Mouse (Mus musculus) olfactory bulb, adult 2 months (tissue): ENCODE data around the gene Pdzd2. TPM values are rescaled to one million over a fixed set of nuclear protein-coding genes. Genes with fewer than 3 reads are reported as not detected.

ENCODE experiments used
- H3K27ac ChIP-seq: fragments of 200-500 bp; 2 replicates; pipeline ENCODE4 v1.5.1; 2012; ENCODE audit warnings: low read depth, low read length; ENCODE audit not compliant: insufficient read depth
- H3K4me1 ChIP-seq: fragments of 200-500 bp; 2 replicates; pipeline ENCODE4 v1.6.1; 2012; ENCODE audit warnings: low read length; ENCODE audit not compliant: control insufficient read depth, insufficient read depth
- H3K4me3 ChIP-seq: fragments of 200-500 bp; 2 replicates; pipeline ENCODE4 v1.5.1; 2012; ENCODE audit warnings: mild to moderate bottlenecking, low read depth, low read length, moderate library complexity; ENCODE audit not compliant: insufficient read depth
- CTCF ChIP-seq: fragments of 200-500 bp; IDR thresholded peaks from 2 replicates; pipeline ENCODE4 v1.5.1; 2012; ENCODE audit warnings: low read depth, mild to moderate bottlenecking, low read length, moderate library complexity; ENCODE audit not compliant: insufficient read depth
- POLR2A ChIP-seq: fragments of 200-500 bp; IDR thresholded peaks from 2 replicates; pipeline ENCODE4 v1.6.1; 2012; ENCODE audit warnings: mild to moderate bottlenecking, low read depth, low read length, moderate library complexity; ENCODE audit not compliant: insufficient read depth
- WGBS: fragments of 180-500 bp; shearing (Covaris S2); methylation state at CpG from one replicate; pipeline ENCODE4 v1.1.7; 2018; 5-methylcytosine and 5-hydroxymethylcytosine counted together
- polyA plus RNA-seq: library from polyadenylated mRNA; stranded (reverse); fragments of >200 nt; gene quantifications from 2 replicates; pipeline ENCODE4 v1.2.4, GENCODE M21; 2012; ENCODE audit warnings: low replicate concordance; ENCODE audit not compliant: missing spikeins, insufficient read depth, insufficient read length

The Pdzd2 gene
- polyA plus RNA-seq, 1 experiment, result not detected

- WGBS, result 96% methylated on average over 2 of the region's 2 CpGs
- Histone ChIP-seq H3K4me1 (peaks cover 4% of the 10 kb centered on the region; the same call in 1 of the 2 replicates), H3K27ac (no peak overlapping the region), H3K4me3 (no peak overlapping the region)
- TF ChIP-seq POLR2A, result no peak
- TF ChIP-seq CTCF, result no peak
Measured at GRCm38 (mm10) chr15:12354281-12354810, 385.4 kb downstream of the Pdzd2 start.

- 93% methylated on average over 7 of the region's 7 CpGs for WGBS
- Histone ChIP-seq H3K4me3 (no peak overlapping the region), H3K4me1 (peaks cover 4% of the 10 kb centered on the region; the same call in 1 of the 2 replicates), H3K27ac (no peak overlapping the region)
- TF ChIP-seq POLR2A (no peak), CTCF (no peak)
Measured at GRCm38 (mm10) chr15:12351470-12351869, 388.3 kb downstream of the Pdzd2 start.

GRCm38 (mm10) chr15:12349840-12350239, 389.9 kb downstream of the Pdzd2 start:
- 48% methylated on average over 5 of the region's 5 CpGs for WGBS
- TF ChIP-seq CTCF (no peak), POLR2A (no peak)
- H3K4me3 ChIP-seq, result no peak overlapping the region

GRCm38 (mm10) chr15:12348950-12349349, 390.8 kb downstream of the Pdzd2 start:
- TF ChIP-seq POLR2A, result no peak
- no peak for TF ChIP-seq CTCF
- H3K4me1 ChIP-seq, result peaks cover 6% of the 10 kb centered on the region; the same call in 1 of the 2 replicates
- no peak overlapping the region for H3K4me3 ChIP-seq
- no peak overlapping the region for H3K27ac ChIP-seq
- WGBS, result 90% methylated on average over 3 of the region's 3 CpGs

More at GRCm38 (mm10) chr15:12349840-12350239, 389.9 kb downstream of the Pdzd2 start:
- Histone ChIP-seq H3K27ac (no peak overlapping the region), H3K4me1 (peaks cover 6% of the 10 kb centered on the region; the same call in 1 of the 2 replicates)

- TF ChIP-seq CTCF, result no peak
- no peak for TF ChIP-seq POLR2A
- Histone ChIP-seq H3K27ac (no peak overlapping the region), H3K4me3 (no peak overlapping the region), H3K4me1 (peaks cover 6% of the 10 kb centered on the region; the same call in 1 of the 2 replicates)
- WGBS, result 90% methylated on average over 3 of the region's 3 CpGs
Measured at GRCm38 (mm10) chr15:12346916-12347315, 392.8 kb downstream of the Pdzd2 start.

GRCm38 (mm10) chr15:12341401-12341758, 398.3 kb downstream of the Pdzd2 start:
- H3K4me3 ChIP-seq, result no peak overlapping the region
- TF ChIP-seq CTCF, result no peak
- no peak for TF ChIP-seq POLR2A
- H3K4me1 ChIP-seq, result peaks cover 6% of the 10 kb centered on the region
- WGBS, result 33% methylated on average over 4 of the region's 4 CpGs
- no peak overlapping the region for H3K27ac ChIP-seq

GRCm38 (mm10) chr15:12340536-12341400, 399.0 kb downstream of the Pdzd2 start:
- peaks cover 7% of the 10 kb centered on the region for H3K4me1 ChIP-seq
- WGBS, result 54% methylated on average over 5 of the region's 5 CpGs
- no peak overlapping the region for H3K27ac ChIP-seq
- TF ChIP-seq CTCF (no peak), POLR2A (no peak)
- no peak overlapping the region for H3K4me3 ChIP-seq

GRCm38 (mm10) chr15:12337779-12338137, 402.0 kb downstream of the Pdzd2 start:
- Histone ChIP-seq H3K27ac (no peak overlapping the region), H3K4me3 (no peak overlapping the region), H3K4me1 (peaks cover 6% of the 10 kb centered on the region)
- no peak for TF ChIP-seq CTCF
- TF ChIP-seq POLR2A, result no peak
- 41% methylated on average over 3 of the region's 3 CpGs for WGBS

GRCm38 (mm10) chr15:12337030-12337778, 402.5 kb downstream of the Pdzd2 start:
- TF ChIP-seq POLR2A, result no peak
- TF ChIP-seq CTCF, result no peak

More at GRCm38 (mm10) chr15:12337030-12337778, 402.5 kb downstream of the Pdzd2 start:
- Histone ChIP-seq H3K4me3 (no peak overlapping the region), H3K27ac (no peak overlapping the region), H3K4me1 (peaks cover 6% of the 10 kb centered on the region)
- 77% methylated on average over 4 of the region's 4 CpGs for WGBS
